Mouse (Mus musculus) liver, embryonic 13.5 days (tissue): ENCODE data around the gene Thy1. TPM values are rescaled to one million over a fixed set of nuclear protein-coding genes. Genes with fewer than 3 reads are reported as not detected.

ENCODE experiments used
- polyA plus RNA-seq: library from polyadenylated mRNA; unstranded; fragments of >200 nt; fragmentation: Nextera tagmentation; extraction: Ambion mirVana; gene quantifications from 2 replicates; pipeline ENCODE4 v1.2.1, GENCODE M21; 2015

Thy1 gene
- polyA plus RNA-seq, 1 experiment from 2014 or later = 0.15 TPM

Other genes starting within 250 kb of the Thy1 start
- gene Usp2, start 23.6 kb downstream of the Thy1 start, polyA plus RNA-seq = 1.8 and 3.0 TPM in 2 replicates
- not detected in 2 replicates for gene Mfrp, start 58.3 kb downstream of the Thy1 start, polyA plus RNA-seq
- 0.17 and 0.20 TPM in 2 replicates for gene C1qtnf5, start 63.9 kb downstream of the Thy1 start, polyA plus RNA-seq
- 0.05 TPM in 1 of 2 replicates, not detected in the other for gene Gm49380, start 70.1 kb downstream of the Thy1 start, polyA plus RNA-seq
- 36.9 and 38.7 TPM in 2 replicates for gene Rnf26, start 70.1 kb downstream of the Thy1 start, polyA plus RNA-seq
- gene Mcam, start 91.1 kb downstream of the Thy1 start, polyA plus RNA-seq = 3.7 and 4.0 TPM in 2 replicates
- 5.7 and 7.2 TPM in 2 replicates for gene Cbl, start 190.7 kb downstream of the Thy1 start, polyA plus RNA-seq
- not detected in 2 replicates for gene Ccdc153, start 197.3 kb downstream of the Thy1 start, polyA plus RNA-seq
- 0.06 and 0.24 TPM in 2 replicates for gene Pdzd3, start 208.1 kb downstream of the Thy1 start, polyA plus RNA-seq
- 3.2 and 3.8 TPM in 2 replicates for gene Nlrx1, start 225.2 kb downstream of the Thy1 start, polyA plus RNA-seq
- 11.1 and 13.0 TPM in 2 replicates for gene Abcg4, start 245.2 kb downstream of the Thy1 start, polyA plus RNA-seq